11 mouse cellular contexts compared by ENCODE assay signal in the genomic region with DNA sequence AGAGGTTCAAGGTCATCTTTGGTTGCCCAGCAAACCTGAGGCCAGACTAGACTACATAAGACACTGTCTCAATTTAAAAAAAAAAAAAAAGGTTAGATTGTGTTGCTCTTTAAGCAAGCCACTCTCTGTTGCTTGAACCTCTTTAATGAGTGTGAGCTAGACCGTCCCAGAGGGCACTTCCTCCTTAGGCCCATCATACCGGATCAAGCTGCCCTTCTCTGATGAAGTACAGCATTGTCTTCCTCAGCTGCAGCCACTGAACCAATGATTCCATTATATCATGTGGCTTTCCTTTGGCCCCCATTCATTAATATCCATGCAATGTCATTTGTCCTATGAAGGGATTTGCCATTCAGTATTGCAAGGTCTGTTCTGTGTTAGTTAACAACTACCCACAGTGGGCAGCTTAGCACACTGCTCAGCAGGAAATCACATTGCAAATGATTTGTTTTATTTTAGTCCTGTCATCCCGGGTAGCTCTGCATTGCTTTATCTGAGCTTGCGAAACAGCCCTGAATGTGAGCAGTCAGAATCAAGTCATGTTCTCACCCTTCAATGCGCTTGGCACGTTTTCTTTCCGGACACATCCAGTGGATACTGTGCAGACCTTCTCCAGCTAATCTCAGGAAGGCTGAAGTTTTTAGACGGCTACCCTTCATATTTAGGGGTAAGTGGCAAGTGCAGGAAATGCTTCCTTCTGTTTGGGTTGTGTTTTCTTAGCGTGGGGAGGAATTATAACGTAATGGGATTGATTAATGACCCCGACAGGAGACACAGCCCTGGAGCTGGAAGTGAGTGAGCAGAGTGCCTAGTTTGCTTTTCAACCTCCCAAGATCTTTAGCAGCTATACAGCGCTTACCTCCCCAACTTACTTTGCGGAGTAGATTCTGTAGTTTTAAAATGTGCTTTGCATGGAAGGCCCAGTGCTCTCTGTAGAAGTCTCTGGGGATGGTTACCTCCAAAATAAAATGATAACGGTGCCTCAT.
A peak's percentile ranks its signal among the peaks of the same experiment; 100 is the strongest.
DNase-seq lines count a peak whose midpoint lies in the region; ATAC-seq and TF ChIP-seq lines count a peak whose summit lies in the region.
"Had no signal": no experiment of that assay in that cellular context is flagged by ENCODE, and none has a peak within 500 bp of the region (broad histone marks: within the 10 kb centered on the region; RNA-seq: fewer than 3 reads in every experiment).

No protein-coding gene starts in this region.

- DNase-seq in midbrain, embryonic 11.5 days (ENCODE audit: low spot score, missing footprints) = peak; percentile 37
- DNase-seq in gonadal fat pad, adult 2 months (ENCODE audit: low read depth) = peak; percentile 54
- DNase-seq in heart, postnatal 4 days = peak; percentile 57
- DNase-seq in stomach, postnatal 0 days (ENCODE audit: low spot score) = peak; percentile 16
- DNase-seq in gastrocnemius, postnatal 10 days = no peak
- no peak for DNase-seq in frontal cortex, postnatal 10 days (ENCODE audit: low spot score in 2 of 2)
- no peak for DNase-seq in thymus, postnatal 10 days (ENCODE audit: low spot score in 2 of 2)
- DNase-seq: thymus, postnatal 14 days had no signal

- ATAC-seq in midbrain, embryonic 11.5 days (ENCODE audit: low FRiP score) = no peak
- ATAC-seq in midbrain, embryonic 16.5 days = no peak
- no peak; the same call in 1 of the 2 replicates for ATAC-seq in stomach, postnatal 0 days (ENCODE audit: low FRiP score, low TSS enrichment)
- ATAC-seq: forebrain, embryonic 13.5 days had no signal

- no peaks in the 10 kb centered on the region for H3K36me3 ChIP-seq in midbrain, embryonic 11.5 days (ENCODE audit: control insufficient read depth, insufficient read depth, low read length)
- no peaks in the 10 kb centered on the region for H3K36me3 ChIP-seq in midbrain, embryonic 16.5 days (ENCODE audit: control insufficient read depth, insufficient read depth, low read length)
- no peaks in the 10 kb centered on the region for H3K36me3 ChIP-seq in stomach, postnatal 0 days (ENCODE audit: control insufficient read depth, insufficient read depth, low read length)
- H3K36me3 ChIP-seq: midbrain, embryonic 12.5 days had no signal

- no peaks in the 10 kb centered on the region for H3K27me3 ChIP-seq in midbrain, embryonic 11.5 days (ENCODE audit: control insufficient read depth, insufficient read depth, low read length)
- H3K27me3 ChIP-seq in midbrain, embryonic 16.5 days (ENCODE audit: control insufficient read depth, insufficient read depth, low read depth, low read length) = no peaks in the 10 kb centered on the region
- H3K27me3 ChIP-seq in stomach, postnatal 0 days (ENCODE audit: control insufficient read depth, insufficient read depth, low read length) = no peaks in the 10 kb centered on the region
- H3K27me3 ChIP-seq: forebrain, embryonic 13.5 days; midbrain, embryonic 12.5 days had no signal

- H3K27ac ChIP-seq in midbrain, embryonic 11.5 days (ENCODE audit: low read depth, low read length) = no peak overlapping the region
- H3K27ac ChIP-seq in midbrain, embryonic 16.5 days (ENCODE audit: low read length) = no peak overlapping the region
- no peak overlapping the region for H3K27ac ChIP-seq in stomach, postnatal 0 days (replicated peaks)
- H3K27ac ChIP-seq: forebrain, embryonic 13.5 days; midbrain, embryonic 12.5 days had no signal

- TF ChIP-seq EP300 in stomach, postnatal 0 days (optimal IDR thresholded peaks at IDR 0.05) = no peak

- H3K4me1 ChIP-seq in midbrain, embryonic 11.5 days (ENCODE audit: control insufficient read depth, insufficient read depth, low read length) = no peaks in the 10 kb centered on the region
- H3K4me1 ChIP-seq in midbrain, embryonic 16.5 days (ENCODE audit: control insufficient read depth, insufficient read depth, low read length) = no peaks in the 10 kb centered on the region
- H3K4me1 ChIP-seq in stomach, postnatal 0 days (replicated peaks; ENCODE audit: control insufficient read depth, insufficient read depth) = no peaks in the 10 kb centered on the region

- no peaks in the 10 kb centered on the region for H3K9me3 ChIP-seq in midbrain, embryonic 11.5 days (ENCODE audit: control insufficient read depth, low read length)
- no peaks in the 10 kb centered on the region for H3K9me3 ChIP-seq in midbrain, embryonic 16.5 days (replicated peaks; ENCODE audit: control insufficient read depth, low read length, poor library complexity, severe bottlenecking)
- no peaks in the 10 kb centered on the region for H3K9me3 ChIP-seq in stomach, postnatal 0 days (ENCODE audit: control insufficient read depth, low read length)
- H3K9me3 ChIP-seq: forebrain, embryonic 13.5 days; midbrain, embryonic 12.5 days had no signal

- no peak for TF ChIP-seq CTCF in stomach, postnatal 0 days (IDR thresholded peaks at IDR 0.05; ENCODE audit: low read depth)

- H3K4me3 ChIP-seq in midbrain, embryonic 11.5 days (ENCODE audit: low read depth, low read length) = no peak overlapping the region
- no peak overlapping the region for H3K4me3 ChIP-seq in midbrain, embryonic 16.5 days (ENCODE audit: low read depth, low read length)
- H3K4me3 ChIP-seq in stomach, postnatal 0 days (ENCODE audit: low read depth, low read length) = no peak overlapping the region
- H3K4me3 ChIP-seq: forebrain, embryonic 13.5 days; midbrain, embryonic 12.5 days had no signal

- H3K4me2 ChIP-seq in midbrain, embryonic 11.5 days = no peak overlapping the region
- no peak overlapping the region for H3K4me2 ChIP-seq in midbrain, embryonic 16.5 days (ENCODE audit: low read length)
- H3K4me2 ChIP-seq in stomach, postnatal 0 days (replicated peaks; ENCODE audit: low read depth) = no peak overlapping the region
- H3K4me2 ChIP-seq: forebrain, embryonic 13.5 days; midbrain, embryonic 12.5 days had no signal

- no peak overlapping the region for H3K9ac ChIP-seq in midbrain, embryonic 11.5 days (ENCODE audit: low read length)
- H3K9ac ChIP-seq in midbrain, embryonic 16.5 days (ENCODE audit: low read depth, low read length) = no peak overlapping the region
- H3K9ac ChIP-seq in stomach, postnatal 0 days (ENCODE audit: low read length) = no peak overlapping the region
- H3K9ac ChIP-seq: forebrain, embryonic 13.5 days; midbrain, embryonic 12.5 days had no signal

- WGBS in midbrain, embryonic 11.5 days = 76% methylated on average over 14 of the region's 14 CpGs
- 64% methylated on average over 14 of the region's 14 CpGs for WGBS in midbrain, embryonic 16.5 days
- WGBS in stomach, postnatal 0 days = 44% methylated on average over 14 of the region's 14 CpGs

Comparison
In these comparisons a context has a peak if more than half of its experiments do, and no peak if none do; other contexts are left out.
1. DNase-seq: peak in midbrain, embryonic 11.5 days (single experiment), gonadal fat pad, adult 2 months (single experiment), heart, postnatal 4 days (single experiment) and stomach, postnatal 0 days (single experiment); none in gastrocnemius, postnatal 10 days (single experiment), frontal cortex, postnatal 10 days (0 of 2) and thymus, postnatal 10 days (0 of 2).